Mouse (Mus musculus) lung, embryonic 14.5 days (tissue): ENCODE measurements around the gene Ctse. TPM values are rescaled to one million over a fixed set of nuclear protein-coding genes. Genes with fewer than 3 reads are reported as not detected.
A peak's percentile ranks its signal among the peaks of the same experiment; 100 is the strongest.

Experiments
- ATAC-seq: fragments of 200-750 bp; cut with Nextera tagmentation; 2 replicates; pipeline ENCODE4 v1.8.0; 2017; ENCODE audit warnings: mild to moderate bottlenecking, moderate TSS enrichment, moderate library complexity; ENCODE audit not compliant: insufficient read depth
- DNase-seq: peaks from one replicate; pipeline ENCODE4 v3.0.0-alpha.2; 2015
- H3K27ac ChIP-seq: fragments of 300-500 bp; sonication (generic); 2 replicates; pipeline ENCODE4 v1.5.1; 2014; ENCODE audit warnings: low read depth, mild to moderate bottlenecking, moderate library complexity
- H3K27me3 ChIP-seq: fragments of 300-500 bp; sonication (generic); 2 replicates; pipeline ENCODE4 v1.6.1; 2014; ENCODE audit warnings: low read length, control low read depth; ENCODE audit not compliant: insufficient read depth
- H3K36me3 ChIP-seq: fragments of 300-500 bp; sonication (generic); 2 replicates; pipeline ENCODE4 v1.6.1; 2014; ENCODE audit warnings: control low read depth; ENCODE audit not compliant: insufficient read depth
- H3K4me1 ChIP-seq: fragments of 300-500 bp; sonication (generic); 2 replicates; pipeline ENCODE4 v1.6.1; 2014; ENCODE audit warnings: antibody characterized with exemption, control low read depth; ENCODE audit not compliant: insufficient read depth
- H3K4me2 ChIP-seq: fragments of 300-500 bp; sonication (generic); 2 replicates; pipeline ENCODE4 v1.6.1; 2014; ENCODE audit warnings: mild to moderate bottlenecking
- H3K4me3 ChIP-seq: fragments of 300-500 bp; sonication (generic); 2 replicates; pipeline ENCODE4 v1.5.1; 2014; ENCODE audit warnings: low read depth, low read length
- H3K9ac ChIP-seq: fragments of 300-500 bp; sonication (generic); 2 replicates; pipeline ENCODE4 v1.6.1; 2014
- H3K9me3 ChIP-seq: fragments of 300-500 bp; sonication (generic); 2 replicates; pipeline ENCODE4 v1.6.1; 2016; ENCODE audit warnings: low read depth, low read length, control low read depth
- CTCF ChIP-seq: IDR thresholded peaks from 2 replicates; pipeline ENCODE4 v1.5.1; 2016; ENCODE audit warnings: antibody characterized with exemption, low read depth
- WGBS: fragments of 180-500 bp; shearing (Covaris S2); extraction: QIAGEN DNeasy Blood & Tissue Kit; methylation state at CpG from one replicate; pipeline ENCODE4 v1.1.7; 2014; 5-methylcytosine and 5-hydroxymethylcytosine counted together
- polyA plus RNA-seq: library from polyadenylated mRNA; unstranded; fragments of >200 nt; fragmentation: Nextera tagmentation; extraction: Ambion mirVana; gene quantifications from 2 replicates; pipeline ENCODE4 v1.2.1, GENCODE M21; 2014

The Ctse gene
- 0.32 and 0.78 TPM in 2 replicates for polyA plus RNA-seq

- Histone ChIP-seq H3K4me2 (no peak within 1 kb of the TSS), H3K9me3 (no peaks in the 10 kb centered on the region), H3K4me1 (no peaks in the 10 kb centered on the region), H3K27me3 (no peaks in the 10 kb centered on the region), H3K9ac (no peak within 1 kb of the TSS), H3K4me3 (no peak within 1 kb of the TSS; the same call in 1 of the 2 replicates), H3K36me3 (no peaks in the 10 kb centered on the region), H3K27ac (no peak within 1 kb of the TSS)
- ATAC-seq, result no peak
- WGBS, result 41% methylated on average over 9 of the region's 9 CpGs
- TF ChIP-seq CTCF, result no peak
- DNase-seq, result peak; percentile 34
Observed at GRCm38 (mm10) chr1:131637791-131638540, at the start of gene Ctse. Ctse (plus strand) TSS chr1:131638306.

GRCm38 (mm10) chr1:131598905-131599304, 39.2 kb upstream of the Ctse start, which contains the start of gene Avpr1b:
Avpr1b (plus strand) TSS chr1:131599239.
- H3K36me3 ChIP-seq, result no peaks in the 10 kb centered on the region
- H3K4me1 ChIP-seq, result no peaks in the 10 kb centered on the region
- 15% methylated on average over 12 of the region's 12 CpGs for WGBS
- DNase-seq (peak; percentile 2), ATAC-seq (no peak; the same call in 1 of the 2 replicates)
- no peak within 1 kb of the TSS for H3K4me3 ChIP-seq
- no peak for TF ChIP-seq CTCF
- H3K4me2 ChIP-seq, result 0 out of 2 replicates have a peak within 1 kb of the TSS, but pooled peaks have one; percentile 29
- H3K27me3 ChIP-seq, result 0 out of 2 replicates have a peak, but pooled peaks cover 3% of the 10 kb centered on the region
- no peak within 1 kb of the TSS for H3K9ac ChIP-seq
- H3K27ac ChIP-seq, result no peak within 1 kb of the TSS
- no peaks in the 10 kb centered on the region for H3K9me3 ChIP-seq

DNA sequence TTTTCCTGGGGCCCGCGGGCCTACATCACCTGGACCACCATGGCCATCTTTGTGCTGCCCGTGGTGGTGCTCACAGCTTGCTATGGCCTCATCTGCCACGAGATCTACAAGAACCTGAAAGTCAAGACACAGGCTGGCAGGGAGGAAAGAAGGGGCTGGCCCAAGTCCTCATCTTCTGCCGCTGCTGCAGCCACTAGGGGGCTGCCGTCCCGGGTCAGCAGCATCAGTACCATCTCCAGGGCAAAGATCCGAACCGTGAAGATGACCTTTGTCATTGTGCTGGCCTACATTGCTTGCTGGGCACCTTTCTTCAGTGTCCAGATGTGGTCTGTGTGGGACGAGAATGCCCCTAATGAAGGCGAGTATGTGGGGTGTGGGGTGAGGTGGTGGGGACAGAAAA, 37.8 kb upstream of the Ctse start:
- 0 out of 2 replicates have a peak, but pooled peaks cover 3% of the 10 kb centered on the region for H3K27me3 ChIP-seq
- H3K36me3 ChIP-seq, result no peaks in the 10 kb centered on the region
- no peak overlapping the region for H3K4me2 ChIP-seq
- peak; percentile 64 for TF ChIP-seq CTCF
- H3K9me3 ChIP-seq, result no peaks in the 10 kb centered on the region
- DNase-seq, result peak; percentile 13
- no peak overlapping the region for H3K27ac ChIP-seq
- 35% methylated on average over 11 of the region's 11 CpGs for WGBS
- no peak overlapping the region for H3K9ac ChIP-seq
- H3K4me1 ChIP-seq, result no peaks in the 10 kb centered on the region
- H3K4me3 ChIP-seq, result no peak overlapping the region
- ATAC-seq, result no peak

- H3K36me3 ChIP-seq, result no peaks in the 10 kb centered on the region
- no peaks in the 10 kb centered on the region for H3K9me3 ChIP-seq
- no peak for ATAC-seq
- TF ChIP-seq CTCF, result no peak
- no peak overlapping the region for H3K4me3 ChIP-seq
- no peak for DNase-seq
- H3K27ac ChIP-seq, result no peak overlapping the region
- 79% methylated on average over 2 of the region's 2 CpGs for WGBS
- H3K4me1 ChIP-seq, result no peaks in the 10 kb centered on the region
- H3K27me3 ChIP-seq, result no peaks in the 10 kb centered on the region
- no peak overlapping the region for H3K9ac ChIP-seq
- H3K4me2 ChIP-seq, result no peak overlapping the region
Observed at GRCm38 (mm10) chr1:131606719-131607118, 31.4 kb upstream of the Ctse start.

DNA sequence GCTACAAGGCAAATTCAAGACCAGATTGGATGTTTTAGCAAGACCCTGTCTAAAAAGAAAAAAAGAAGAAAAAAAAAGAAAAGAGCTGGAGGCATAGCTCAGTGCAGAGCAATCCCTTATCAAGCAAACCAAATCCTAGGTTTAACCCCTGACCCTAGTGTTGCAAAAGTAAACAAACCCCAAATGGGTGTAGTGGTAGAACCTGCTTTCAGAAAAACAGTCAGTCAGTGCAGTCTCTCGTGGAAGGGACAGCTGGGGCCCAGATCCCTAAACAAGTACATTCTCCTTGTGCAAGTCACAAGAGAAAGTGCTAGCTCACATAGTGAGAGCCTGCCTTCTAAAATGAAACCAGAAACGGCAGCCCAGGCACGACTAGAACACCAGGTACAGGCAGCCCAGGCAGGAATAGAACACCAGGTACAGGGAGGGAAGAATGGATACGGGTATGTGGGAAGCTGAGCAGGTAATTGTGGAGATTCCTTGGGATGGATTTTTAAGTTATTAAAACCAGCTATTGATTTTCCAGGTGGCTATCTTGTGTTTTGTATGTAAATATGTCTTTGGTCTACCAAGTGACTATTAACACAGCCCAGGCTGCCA, 25.4 kb upstream of the Ctse start:
- ATAC-seq (no peak), DNase-seq (no peak)
- no peaks in the 10 kb centered on the region for H3K36me3 ChIP-seq
- H3K4me3 ChIP-seq, result no peak overlapping the region
- H3K4me1 ChIP-seq, result no peaks in the 10 kb centered on the region
- H3K27ac ChIP-seq, result no peak overlapping the region
- no peak overlapping the region for H3K9ac ChIP-seq
- WGBS, result 23% methylated on average over 4 of the region's 4 CpGs
- no peak for TF ChIP-seq CTCF
- no peaks in the 10 kb centered on the region for H3K27me3 ChIP-seq
- no peaks in the 10 kb centered on the region for H3K9me3 ChIP-seq
- no peak overlapping the region for H3K4me2 ChIP-seq

GRCm38 (mm10) chr1:131613361-131614133, 24.6 kb upstream of the Ctse start:
- H3K36me3 ChIP-seq, result no peaks in the 10 kb centered on the region
- ATAC-seq (peak; percentile 83), DNase-seq (peak; percentile 87)
- H3K9me3 ChIP-seq, result no peaks in the 10 kb centered on the region
- H3K9ac ChIP-seq, result no peak overlapping the region
- WGBS, result 67% methylated on average over 16 of the region's 16 CpGs
- H3K27me3 ChIP-seq, result no peaks in the 10 kb centered on the region
- H3K4me2 ChIP-seq, result no peak overlapping the region
- no peaks in the 10 kb centered on the region for H3K4me1 ChIP-seq
- peak; percentile 80 for TF ChIP-seq CTCF
- no peak overlapping the region for H3K4me3 ChIP-seq
- H3K27ac ChIP-seq, result no peak overlapping the region

DNA sequence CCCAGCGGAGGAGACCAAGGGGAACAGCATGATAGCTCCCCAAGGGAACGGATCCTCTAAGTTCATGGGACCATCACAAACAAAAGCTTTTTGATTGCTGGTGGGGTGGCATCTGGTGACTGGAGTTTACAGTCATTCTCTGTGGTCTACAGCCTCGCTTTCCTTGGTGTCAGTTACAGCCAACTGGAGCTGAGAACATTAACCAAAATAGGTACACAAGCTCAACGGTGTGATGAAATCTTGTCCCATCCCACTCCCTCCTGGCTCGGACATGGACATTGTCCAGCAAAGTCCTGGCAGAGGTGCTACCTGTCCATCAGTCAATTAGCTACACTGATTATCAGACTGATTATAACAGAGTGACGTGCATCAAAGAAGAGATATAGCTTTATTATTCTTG, 23.5 kb upstream of the Ctse start:
- no peak for ATAC-seq
- H3K27ac ChIP-seq, result no peak overlapping the region
- DNase-seq, result no peak
- H3K4me1 ChIP-seq, result no peaks in the 10 kb centered on the region
- H3K9me3 ChIP-seq, result no peaks in the 10 kb centered on the region
- no peak overlapping the region for H3K9ac ChIP-seq
- H3K27me3 ChIP-seq, result no peaks in the 10 kb centered on the region
- no peak overlapping the region for H3K4me3 ChIP-seq
- H3K36me3 ChIP-seq, result no peaks in the 10 kb centered on the region
- H3K4me2 ChIP-seq, result no peak overlapping the region
- no peak for TF ChIP-seq CTCF
- 73% methylated on average over 6 of the region's 6 CpGs for WGBS
